Mouse (Mus musculus): ENCODE results near the gene 6330409D20Rik.

DNA sequence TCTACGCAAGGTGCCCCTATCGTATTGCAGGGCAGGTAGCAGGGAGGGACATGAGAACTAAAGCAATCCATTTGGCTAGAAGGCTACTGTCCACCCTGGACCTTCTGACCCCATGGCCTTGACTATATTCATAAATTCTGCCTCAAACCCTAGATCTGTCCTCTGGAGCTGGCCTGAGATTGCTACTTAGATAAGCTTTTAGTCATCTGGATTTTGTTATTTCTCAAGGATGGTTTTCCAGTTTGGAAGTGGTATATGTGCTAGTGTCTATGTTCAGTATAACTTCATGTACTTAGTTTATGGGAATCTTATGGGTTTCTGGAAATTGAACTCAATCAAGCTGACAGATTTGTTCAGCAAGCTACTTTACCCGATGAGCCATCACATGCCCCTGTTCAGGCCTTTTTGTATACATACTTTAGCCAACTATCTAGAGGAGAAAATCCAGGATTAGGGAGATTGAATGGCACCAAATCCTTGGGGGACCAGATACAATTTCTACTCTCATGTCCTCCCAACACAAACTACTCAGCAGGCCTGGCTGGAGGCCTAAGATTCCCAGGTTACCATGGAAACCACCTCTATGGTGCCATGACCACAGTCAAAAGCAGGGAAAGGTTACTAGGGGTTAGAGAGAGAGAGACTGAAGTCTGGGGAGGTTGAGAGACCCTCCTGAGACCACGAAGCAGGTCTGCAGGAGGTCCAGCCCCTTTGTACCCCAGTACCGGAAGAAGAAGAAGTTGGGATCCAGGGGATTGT, 28.7 kb upstream of the 6330409D20Rik start:
- TF ChIP-seq CTCF (IDR thresholded peaks at IDR 0.05; ENCODE audit: control insufficient read depth, insufficient read depth, low read length) (no peak), POLR2A (IDR thresholded peaks at IDR 0.05; ENCODE audit: borderline replicate concordance, control insufficient read depth, low read depth, low read length) (no peak)
